Mouse (Mus musculus): Measurements from ENCODE around the gene Pank4.

Gene Pank4

GRCm38 (mm10) chr4:155011312-155012025 lies 47.5 kb downstream of the Pank4 start:
- no peak for TF ChIP-seq GATA4 (IDR thresholded peaks at IDR 0.05; ENCODE audit: insufficient replicate concordance, low read length)

- no peak for TF ChIP-seq GATA4 (IDR thresholded peaks at IDR 0.05; ENCODE audit: insufficient replicate concordance, low read length)
Observed at GRCm38 (mm10) chr4:155012115-155012514, 48.2 kb downstream of the Pank4 start.

- TF ChIP-seq GATA4 (IDR thresholded peaks at IDR 0.05; ENCODE audit: insufficient replicate concordance, low read length): no peak
Observed at GRCm38 (mm10) chr4:155012788-155013187, 48.9 kb downstream of the Pank4 start.

GRCm38 (mm10) chr4:155014244-155014643 lies 50.3 kb downstream of the Pank4 start:
- no peak for TF ChIP-seq GATA4 (IDR thresholded peaks at IDR 0.05; ENCODE audit: insufficient replicate concordance, low read length)

- TF ChIP-seq GATA4 (IDR thresholded peaks at IDR 0.05; ENCODE audit: insufficient replicate concordance, low read length): no peak
Observed at GRCm38 (mm10) chr4:155014791-155015190, 50.9 kb downstream of the Pank4 start.

- no peak for TF ChIP-seq GATA4 (IDR thresholded peaks at IDR 0.05; ENCODE audit: insufficient replicate concordance, low read length)
Observed at GRCm38 (mm10) chr4:155015550-155015949, 51.6 kb downstream of the Pank4 start.

- no peak for TF ChIP-seq GATA4 (IDR thresholded peaks at IDR 0.05; ENCODE audit: insufficient replicate concordance, low read length)
Observed at GRCm38 (mm10) chr4:155016807-155017206, 52.9 kb downstream of the Pank4 start.

- no peak for TF ChIP-seq GATA4 (IDR thresholded peaks at IDR 0.05; ENCODE audit: insufficient replicate concordance, low read length)
Observed at GRCm38 (mm10) chr4:155017253-155017878, 53.4 kb downstream of the Pank4 start.

- no peak for TF ChIP-seq GATA4 (IDR thresholded peaks at IDR 0.05; ENCODE audit: insufficient replicate concordance, low read length)
Observed at GRCm38 (mm10) chr4:155018066-155018465, 54.1 kb downstream of the Pank4 start.

- TF ChIP-seq GATA4 (IDR thresholded peaks at IDR 0.05; ENCODE audit: insufficient replicate concordance, low read length): no peak
Observed at GRCm38 (mm10) chr4:155018601-155019335, 54.8 kb downstream of the Pank4 start.

- TF ChIP-seq GATA4 (IDR thresholded peaks at IDR 0.05; ENCODE audit: insufficient replicate concordance, low read length): no peak
Observed at GRCm38 (mm10) chr4:155019336-155019847, 55.5 kb downstream of the Pank4 start.

- no peak for TF ChIP-seq GATA4 (IDR thresholded peaks at IDR 0.05; ENCODE audit: insufficient replicate concordance, low read length)
Observed at GRCm38 (mm10) chr4:155020141-155020540, 56.2 kb downstream of the Pank4 start.

- TF ChIP-seq GATA4 (IDR thresholded peaks at IDR 0.05; ENCODE audit: insufficient replicate concordance, low read length): no peak
Observed at GRCm38 (mm10) chr4:155020813-155021212, 56.9 kb downstream of the Pank4 start.

GRCm38 (mm10) chr4:155022228-155022855 lies 58.4 kb downstream of the Pank4 start:
- no peak for TF ChIP-seq GATA4 (IDR thresholded peaks at IDR 0.05; ENCODE audit: insufficient replicate concordance, low read length)

All from liver, adult (tissue).